Mouse (Mus musculus) CH12.LX (cell line): ENCODE data around the gene Nav1. TPM values are rescaled to one million over a fixed set of nuclear protein-coding genes. Genes with fewer than 3 reads are reported as not detected.

Experiments used
- DNase-seq: peaks from one replicate; pipeline ENCODE4 v3.0.0-alpha.2; 2013; ENCODE audit errors: extremely low read depth
- H3K27ac ChIP-seq: 2 replicates; pipeline ENCODE4 v1.5.1; 2012; ENCODE audit warnings: low read depth, mild to moderate bottlenecking, control low read depth, moderate library complexity; ENCODE audit not compliant: insufficient read depth
- H3K27me3 ChIP-seq: replicated peaks from 2 replicates; pipeline ENCODE3; 2012; ENCODE audit warnings: inconsistent platforms
- H3K36me3 ChIP-seq, 2 experiments: replicated peaks in 1 of 2; 2 replicates each; pipeline versions ENCODE3 to v1.6.1; 2012; ENCODE audit warnings: inconsistent platforms in 1 of 2, low read length in 1 of 2, mild to moderate bottlenecking in 1 of 2, mixed read lengths in 1 of 2, moderate library complexity in 1 of 2; ENCODE audit not compliant: control insufficient read depth in 1 of 2, insufficient read depth in 1 of 2
- H3K4me1 ChIP-seq, 2 experiments: 2 replicates each; pipeline ENCODE4 v1.6.1; 2012; ENCODE audit warnings: inconsistent platforms in 1 of 2, moderate library complexity in 1 of 2; ENCODE audit not compliant: insufficient read depth in 2 of 2, control insufficient read depth in 1 of 2
- H3K4me2 ChIP-seq: 2 replicates; pipeline ENCODE4 v1.6.1; 2012; ENCODE audit warnings: low read depth, mild to moderate bottlenecking, control low read depth; ENCODE audit not compliant: poor library complexity, insufficient read depth, severe bottlenecking
- H3K4me3 ChIP-seq, 3 experiments: fragments of 150-350 bp in 1 of 3; sonication (generic) in 1 of 3; replicated peaks in 1 of 3; 2 replicates each; pipeline versions ENCODE3 to v1.5.1; 2011 to 2012; ENCODE audit warnings: low read depth in 2 of 3, low read length in 2 of 3, mild to moderate bottlenecking in 2 of 3, moderate library complexity in 2 of 3, control low read depth in 1 of 3, improper control_type of control experiment in 1 of 3, inconsistent platforms in 1 of 3, mixed read lengths in 1 of 3; ENCODE audit not compliant: poor library complexity in 1 of 3
- H3K79me2 ChIP-seq: replicated peaks from 2 replicates; pipeline ENCODE4 v1.6.1; 2012; ENCODE audit warnings: mild to moderate bottlenecking, moderate library complexity; ENCODE audit not compliant: control insufficient read depth, poor library complexity, insufficient read depth, severe bottlenecking; ENCODE audit errors: extremely low read depth
- H3K9ac ChIP-seq: 2 replicates; pipeline ENCODE4 v1.6.1; 2012; ENCODE audit warnings: low read depth, mild to moderate bottlenecking, control low read depth, moderate library complexity; ENCODE audit not compliant: insufficient read depth
- H3K9me3 ChIP-seq: replicated peaks from 2 replicates; pipeline ENCODE3; 2012; ENCODE audit warnings: low read length, inconsistent platforms, mixed read lengths
- BHLHE40 ChIP-seq: IDR thresholded peaks from 2 replicates; pipeline ENCODE4 v1.6.1; 2011; ENCODE audit warnings: mild to moderate bottlenecking, low read depth, low read length, improper control_type of control experiment
- CHD2 ChIP-seq: IDR thresholded peaks from 2 replicates; pipeline ENCODE4 v1.6.1; 2011; ENCODE audit warnings: low read length, improper control_type of control experiment
- CTCF ChIP-seq, 2 experiments: IDR thresholded peaks in 1 of 2; conservative IDR thresholded peaks in 1 of 2; 2 replicates each; pipeline ENCODE4 v1.5.1; 2011 to 2012; ENCODE audit warnings: low read depth in 2 of 2, low read length in 2 of 2, improper control_type of control experiment in 1 of 2, inconsistent platforms in 1 of 2, mild to moderate bottlenecking in 1 of 2, moderate library complexity in 1 of 2
- ELF1 ChIP-seq: IDR thresholded peaks from 2 replicates; pipeline ENCODE4 v1.6.1; 2014; ENCODE audit warnings: low read depth, mild to moderate bottlenecking, inconsistent platforms, low read length, improper control_type of control experiment
- GABPA ChIP-seq: IDR thresholded peaks from 2 replicates; pipeline ENCODE4 v1.6.1; 2012; ENCODE audit warnings: low read depth, low read length, improper control_type of control experiment, inconsistent platforms; ENCODE audit not compliant: insufficient replicate concordance
- HCFC1 ChIP-seq: IDR thresholded peaks from 2 replicates; pipeline ENCODE4 v1.6.1; 2012; ENCODE audit warnings: low read depth, mild to moderate bottlenecking, inconsistent platforms, low read length, improper control_type of control experiment
- JUN ChIP-seq: IDR thresholded peaks from 2 replicates; pipeline ENCODE4 v1.6.1; 2011; ENCODE audit warnings: low read depth, mild to moderate bottlenecking, low read length, improper control_type of control experiment, moderate library complexity; ENCODE audit not compliant: insufficient read depth
- JUND ChIP-seq: conservative IDR thresholded peaks from 2 replicates; pipeline ENCODE4 v1.6.1; 2011; ENCODE audit warnings: low read depth, low read length, improper control_type of control experiment
- MAX ChIP-seq: IDR thresholded peaks from 2 replicates; pipeline ENCODE4 v1.6.1; 2011; ENCODE audit warnings: low read length, improper control_type of control experiment
- MAZ ChIP-seq: IDR thresholded peaks from 2 replicates; pipeline ENCODE4 v1.6.1; 2012; ENCODE audit warnings: low read depth, mild to moderate bottlenecking, inconsistent platforms, low read length, improper control_type of control experiment, moderate library complexity
- MXI1 ChIP-seq: IDR thresholded peaks from 2 replicates; pipeline ENCODE4 v1.6.1; 2011; ENCODE audit warnings: mild to moderate bottlenecking, low read depth, low read length, improper control_type of control experiment
- MYC ChIP-seq: IDR thresholded peaks from 2 replicates; pipeline ENCODE4 v1.6.1; 2011; ENCODE audit warnings: low read depth, mild to moderate bottlenecking, improper control_type of control experiment, low read length
- NELFE ChIP-seq: IDR thresholded peaks from 2 replicates; pipeline ENCODE4 v1.6.1; 2011; ENCODE audit warnings: low read depth, low read length, improper control_type of control experiment
- NRF1 ChIP-seq: IDR thresholded peaks from 2 replicates; pipeline ENCODE4 v1.6.1; 2014; ENCODE audit warnings: low read depth, mild to moderate bottlenecking, inconsistent platforms, low read length, improper control_type of control experiment, moderate library complexity
- PAX5 ChIP-seq: IDR thresholded peaks from 2 replicates; pipeline ENCODE4 v1.6.1; 2012; ENCODE audit warnings: low read length, inconsistent platforms, mixed read lengths
- RCOR1 ChIP-seq: conservative IDR thresholded peaks from 2 replicates; pipeline ENCODE4 v1.6.1; 2012; ENCODE audit warnings: low read depth, mild to moderate bottlenecking, inconsistent platforms, low read length, improper control_type of control experiment
- SIN3A ChIP-seq: IDR thresholded peaks from 2 replicates; pipeline ENCODE4 v1.6.1; 2012; ENCODE audit warnings: low read length, improper control_type of control experiment, inconsistent platforms
- TBP ChIP-seq: conservative IDR thresholded peaks from 2 replicates; pipeline ENCODE4 v1.6.1; 2011; ENCODE audit warnings: low read depth, low read length, improper control_type of control experiment
- UBTF ChIP-seq: IDR thresholded peaks from 2 replicates; pipeline ENCODE4 v1.6.1; 2012; ENCODE audit warnings: low read depth, mild to moderate bottlenecking, inconsistent platforms, low read length, improper control_type of control experiment, moderate library complexity
- USF1 ChIP-seq: IDR thresholded peaks from 2 replicates; pipeline ENCODE4 v1.6.1; 2014; ENCODE audit warnings: low read depth, mild to moderate bottlenecking, inconsistent platforms, low read length, improper control_type of control experiment
- USF2 ChIP-seq: conservative IDR thresholded peaks from 2 replicates; pipeline ENCODE4 v1.6.1; 2011; ENCODE audit warnings: low read depth, low read length, improper control_type of control experiment
- ZKSCAN1 ChIP-seq: IDR thresholded peaks from 2 replicates; pipeline ENCODE4 v1.6.1; 2012; ENCODE audit warnings: low read depth, inconsistent platforms, low read length, improper control_type of control experiment, borderline replicate concordance
- ZMIZ1 ChIP-seq: IDR thresholded peaks from 2 replicates; pipeline ENCODE4 v1.6.1; 2012; ENCODE audit warnings: low read depth, mild to moderate bottlenecking, inconsistent platforms, low read length, improper control_type of control experiment
- dilution Hi-C: fragments of 300-500 bp; cut with MboI; formaldehyde crosslinking; loops from 2 replicates; pipeline ENCODE4 v1.14.3; 2020; ENCODE audit warnings: low sequenced_read_pairs; ENCODE audit not compliant: extremely low pct_unique_long_range_greater_than_20kb, extremely low pct_ligation_motif_present
- in situ Hi-C: fragments of 300-500 bp; cut with MboI; formaldehyde crosslinking; loops from 3 replicates; pipeline ENCODE4 v1.14.3; 2019; ENCODE audit warnings: low sequenced_read_pairs, low pct_ligation_motif_present, low pct_unique_long_range_greater_than_20kb, mixed read lengths
- polyA plus RNA-seq: library from polyadenylated mRNA; unstranded; fragments of >175 nt; gene quantifications from 2 replicates; pipeline ENCODE4 v1.2.1, GENCODE M21; 2012; ENCODE audit warnings: low read depth; ENCODE audit not compliant: insufficient read length
- total RNA-seq, 2 experiments: library from RNA; depleted of rRNA; stranded (reverse); fragments of 300-350 nt in 1 of 2; fragments of >200 nt in 1 of 2; gene quantifications; 2 replicates each; pipeline ENCODE4 v1.2.3; 2012 to 2014

Nav1 gene
- total and polyA plus RNA-seq, 3 experiments, result 0.21 to 0.56 TPM; not detected in 1

DNA sequence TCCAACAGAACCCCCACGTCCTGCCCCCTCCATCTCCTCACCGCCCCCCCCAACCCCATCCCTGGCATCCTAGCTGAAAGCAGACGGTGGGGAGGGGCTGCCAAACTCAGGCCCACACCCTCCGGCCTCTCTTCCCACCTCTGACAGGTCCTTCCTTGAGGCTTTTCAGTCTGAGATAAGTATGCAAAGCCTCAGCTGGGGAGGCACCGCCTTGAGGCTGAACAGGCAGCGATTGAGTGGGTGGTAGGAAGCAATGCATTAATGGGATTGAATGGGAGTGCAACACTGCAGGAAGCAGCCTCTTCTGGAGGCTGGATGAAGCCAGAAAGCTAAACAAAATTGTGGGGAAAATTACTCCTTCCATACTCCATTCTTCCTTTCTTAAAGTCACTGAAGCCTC is 45.8 kb downstream of the Nav1 start:
- Histone ChIP-seq H3K27me3 (peaks cover 85% of the 10 kb centered on the region), H3K4me3 (no peak overlapping the region)
- DNase-seq, result no peak
- in situ Hi-C loops, result no loop called here
- TF ChIP-seq USF2, result no peak
- TF ChIP-seq JUND, result no peak
- no peak for TF ChIP-seq ZMIZ1
- TF ChIP-seq USF1, result no peak
- no peak for TF ChIP-seq CHD2
- TF ChIP-seq GABPA, result no peak
- TF ChIP-seq BHLHE40, result no peak
- TF ChIP-seq TBP, result no peak
- no peak for TF ChIP-seq UBTF
- TF ChIP-seq MXI1, result no peak
- TF ChIP-seq NRF1, result no peak
- TF ChIP-seq NELFE, result no peak
- no peak for TF ChIP-seq HCFC1
- no peak for TF ChIP-seq JUN
- no peak for TF ChIP-seq MYC
- no peak for TF ChIP-seq CTCF (conservative IDR thresholded peaks at IDR 0.05 in 1 of 2, IDR thresholded peaks at IDR 0.05 in 1 of 2; ENCODE audit: low read depth in 2 of 2, low read length in 2 of 2)
- no peak for TF ChIP-seq MAX
- TF ChIP-seq SIN3A, result no peak
- no peak for TF ChIP-seq ZKSCAN1
- TF ChIP-seq, all 38 proteins: peak for 0
- H3K4me1 ChIP-seq, result no peaks in the 10 kb centered on the region
- no peaks in the 10 kb centered on the region for H3K36me3 ChIP-seq
- no peak overlapping the region for H3K9ac ChIP-seq
- dilution Hi-C loops, result no loop called here
- no peak overlapping the region for H3K27ac ChIP-seq
- H3K79me2 ChIP-seq, result no peaks in the 10 kb centered on the region
- H3K9me3 ChIP-seq, result no peaks in the 10 kb centered on the region
- no peak overlapping the region for H3K4me2 ChIP-seq

DNA sequence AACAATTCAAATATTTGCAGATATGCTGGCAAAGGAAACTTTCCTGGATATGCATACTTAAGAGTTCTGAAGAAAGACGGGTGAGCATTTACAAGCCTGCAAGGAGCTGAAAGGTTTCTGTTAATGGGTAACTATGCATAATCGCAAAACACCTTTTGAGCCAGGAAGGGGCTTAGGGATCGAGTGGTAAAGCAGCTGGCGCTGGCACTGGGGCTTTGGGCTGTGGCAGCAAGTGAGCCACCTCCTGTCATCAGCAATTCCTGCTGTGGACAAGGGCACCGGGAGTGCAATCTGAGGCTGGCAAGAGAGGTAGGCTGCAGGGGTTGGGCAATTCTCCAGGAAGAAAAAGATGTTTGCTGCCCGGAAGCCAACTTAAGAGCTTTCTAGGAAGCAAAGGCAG is 49.1 kb downstream of the Nav1 start:
- Histone ChIP-seq H3K9me3 (no peaks in the 10 kb centered on the region), H3K27me3 (peaks cover 76% of the 10 kb centered on the region), H3K4me2 (no peak overlapping the region), H3K4me1 (peaks cover 0 to 4% of the 10 kb centered on the region in 2 experiments; a peak in 1 of 4 replicates), H3K4me3 (no peak overlapping the region)
- dilution Hi-C loops (no loop called here), in situ Hi-C loops (no loop called here)
- no peak for TF ChIP-seq RCOR1
- no peak for TF ChIP-seq MAZ
- TF ChIP-seq ZKSCAN1, result no peak
- no peak for TF ChIP-seq PAX5
- TF ChIP-seq ELF1, result no peak
- TF ChIP-seq HCFC1, result no peak
- TF ChIP-seq, all 38 proteins: peak for 0
- H3K9ac ChIP-seq, result no peak overlapping the region
- DNase-seq, result no peak
- no peak overlapping the region for H3K27ac ChIP-seq
- no peaks in the 10 kb centered on the region for H3K36me3 ChIP-seq
- no peaks in the 10 kb centered on the region for H3K79me2 ChIP-seq
